Mouse (Mus musculus) heart, postnatal 0 days (tissue): ENCODE results near the gene Vtcn1. TPM values are rescaled to one million over a fixed set of nuclear protein-coding genes. Genes with fewer than 3 reads are reported as not detected.

ENCODE experiments used
- ATAC-seq: fragments of 200-750 bp; cut with Nextera tagmentation; 2 replicates; pipeline ENCODE4 v1.8.0; 2017; ENCODE audit warnings: low read depth, moderate number of reproducible peaks, moderate library complexity; ENCODE audit not compliant: insufficient read depth
- DNase-seq: peaks from one replicate; pipeline ENCODE4 v3.0.0-alpha.2; 2016; ENCODE audit warnings: low spot score
- H3K27ac ChIP-seq: fragments of 300-500 bp; sonication (generic); 2 replicates; pipeline ENCODE4 v1.5.1; 2014; ENCODE audit warnings: low read depth, mild to moderate bottlenecking
- H3K27me3 ChIP-seq: fragments of 300-500 bp; sonication (generic); 2 replicates; pipeline ENCODE4 v1.6.1; 2014; ENCODE audit warnings: low read length, mixed read lengths; ENCODE audit not compliant: control insufficient read depth, insufficient read depth
- H3K36me3 ChIP-seq: fragments of 300-500 bp; sonication (generic); replicated peaks from 2 replicates; pipeline ENCODE4 v1.6.1; 2014; ENCODE audit warnings: low read length, mixed read lengths; ENCODE audit not compliant: control insufficient read depth, insufficient read depth
- H3K4me1 ChIP-seq: fragments of 300-500 bp; sonication (generic); 2 replicates; pipeline ENCODE4 v1.6.1; 2014; ENCODE audit warnings: antibody characterized with exemption; ENCODE audit not compliant: control insufficient read depth, insufficient read depth
- H3K4me2 ChIP-seq: fragments of 300-500 bp; sonication (generic); 2 replicates; pipeline ENCODE4 v1.6.1; 2014; ENCODE audit warnings: low read depth, mild to moderate bottlenecking, low read length, moderate library complexity
- H3K4me3 ChIP-seq: fragments of 300-500 bp; sonication (generic); 2 replicates; pipeline ENCODE4 v1.5.1; 2014; ENCODE audit warnings: low read depth, low read length
- H3K9ac ChIP-seq: fragments of 300-500 bp; sonication (generic); replicated peaks from 2 replicates; pipeline ENCODE4 v1.6.1; 2014; ENCODE audit warnings: low read depth, low read length, mixed read lengths
- H3K9me3 ChIP-seq: fragments of 300-500 bp; sonication (generic); replicated peaks from 2 replicates; pipeline ENCODE4 v1.6.1; 2016; ENCODE audit warnings: low read length; ENCODE audit not compliant: control insufficient read depth
- CTCF ChIP-seq: IDR thresholded peaks from 2 replicates; pipeline ENCODE4 v1.5.1; 2016; ENCODE audit warnings: antibody characterized with exemption, control low read depth, low read depth
- EP300 ChIP-seq: IDR thresholded peaks from 2 replicates; pipeline ENCODE4 v1.6.1; 2016; ENCODE audit warnings: antibody characterized with exemption, low read depth
- WGBS: fragments of 180-500 bp; shearing (Covaris S2); extraction: QIAGEN DNeasy Blood & Tissue Kit; methylation state at CpG from one replicate; pipeline ENCODE4 v1.1.7; 2014; 5-methylcytosine and 5-hydroxymethylcytosine counted together
- polyA plus RNA-seq: library from polyadenylated mRNA; unstranded; fragments of >200 nt; fragmentation: Nextera tagmentation; extraction: Ambion mirVana; gene quantifications from 2 replicates; pipeline ENCODE4 v1.2.1, GENCODE M21; 2015
- total RNA-seq: library from RNA; depleted of rRNA; stranded (reverse); fragments of >200 nt; gene quantifications from 2 replicates; pipeline ENCODE4 v1.2.3, GENCODE M21; 2014; ENCODE audit warnings: low replicate concordance

Gene Vtcn1
- total and polyA plus RNA-seq, 2 experiments from 2014 or later: 0.27 to 0.36 TPM

DNA sequence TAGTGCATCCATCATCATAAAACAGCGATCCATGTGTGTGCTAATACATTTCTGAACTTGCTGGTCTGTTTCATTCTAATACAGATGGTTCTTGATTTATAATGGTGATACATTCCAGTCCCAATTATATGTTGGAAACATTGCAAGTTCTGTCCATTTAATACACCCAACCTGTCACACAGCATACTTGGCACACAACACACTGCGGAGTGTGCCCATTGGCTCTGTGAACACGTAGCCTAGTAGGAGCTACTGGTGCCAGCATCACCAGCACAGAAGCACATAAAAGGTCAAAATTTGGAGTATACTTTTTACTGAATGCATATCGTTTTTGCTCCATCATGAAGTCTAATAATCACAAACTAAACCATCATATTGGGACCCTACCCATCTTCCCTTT is 51.8 kb downstream of the Vtcn1 start:
- Histone ChIP-seq H3K4me2 (no peak overlapping the region), H3K27ac (no peak overlapping the region), H3K9me3 (no peaks in the 10 kb centered on the region), H3K36me3 (no peaks in the 10 kb centered on the region), H3K4me1 (no peaks in the 10 kb centered on the region), H3K4me3 (no peak overlapping the region), H3K9ac (no peak overlapping the region), H3K27me3 (no peaks in the 10 kb centered on the region)
- TF ChIP-seq EP300 (no peak), CTCF (no peak)
- DNase-seq: no peak
- no peak for ATAC-seq
- WGBS: 87% methylated on average over 4 of the region's 4 CpGs

DNA sequence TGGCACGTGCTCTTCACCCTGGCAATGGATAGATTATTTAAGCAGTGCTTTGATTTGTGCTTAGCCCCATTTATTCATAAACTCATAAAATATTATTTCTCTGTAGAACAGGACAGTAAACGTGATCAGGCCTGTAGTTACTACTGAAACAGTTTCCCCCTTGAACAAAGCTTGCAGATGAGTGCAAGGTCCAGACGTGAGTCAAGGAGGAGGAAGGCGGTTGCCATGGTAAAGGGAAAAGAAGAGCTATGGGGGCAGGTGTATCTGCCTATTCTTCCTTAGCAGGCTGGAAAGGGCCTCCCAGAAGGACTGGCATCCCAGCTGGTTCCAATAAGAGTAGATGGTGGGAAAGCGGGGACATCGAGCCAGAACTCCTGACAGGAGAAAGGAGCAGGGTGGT is 56.1 kb downstream of the Vtcn1 start:
- no peak overlapping the region for H3K27ac ChIP-seq
- no peak overlapping the region for H3K9ac ChIP-seq
- no peak overlapping the region for H3K4me3 ChIP-seq
- no peak overlapping the region for H3K4me2 ChIP-seq
- H3K9me3 ChIP-seq: no peaks in the 10 kb centered on the region
- TF ChIP-seq CTCF (no peak), EP300 (no peak)
- ATAC-seq: no peak
- no peaks in the 10 kb centered on the region for H3K4me1 ChIP-seq
- DNase-seq: no peak
- H3K36me3 ChIP-seq: no peaks in the 10 kb centered on the region
- WGBS: 84% methylated on average over 6 of the region's 6 CpGs
- H3K27me3 ChIP-seq: no peaks in the 10 kb centered on the region

DNA sequence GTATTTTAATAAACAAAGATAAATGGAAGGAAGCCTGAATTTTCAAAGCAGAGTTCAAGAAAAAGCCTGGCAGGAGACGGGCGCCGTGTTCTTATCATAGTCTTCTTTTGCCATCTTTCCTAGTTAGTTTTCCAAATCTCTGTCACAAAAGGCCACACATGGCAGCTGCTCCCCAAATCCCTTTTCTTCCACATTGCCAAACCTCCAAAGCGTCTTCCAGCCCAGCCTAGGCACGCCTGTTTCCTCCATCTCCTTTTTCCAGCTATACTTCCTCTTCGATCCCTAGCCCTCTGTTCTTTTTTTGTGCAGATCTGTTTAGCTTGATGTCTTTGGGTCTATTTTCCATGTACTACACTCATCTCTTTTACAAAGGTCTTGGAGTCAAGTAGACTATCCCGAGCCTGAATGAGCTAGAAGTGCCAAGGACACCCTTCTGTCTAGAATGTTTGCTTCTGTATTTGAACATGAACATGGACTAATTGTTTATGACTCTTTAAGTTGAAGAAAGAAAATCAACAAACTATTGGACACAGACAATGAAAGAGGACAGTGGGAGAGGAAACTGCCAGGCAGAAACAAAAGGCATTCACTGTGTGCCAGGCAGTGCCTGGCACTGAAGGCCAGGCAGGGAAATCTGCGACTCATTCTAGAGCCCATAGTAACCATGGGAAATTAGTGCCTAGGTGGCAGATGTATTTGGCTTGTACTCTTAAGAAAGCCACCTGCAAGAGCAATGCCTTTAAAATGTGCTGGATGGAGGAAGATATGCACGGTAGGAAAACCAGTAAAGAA is 56.8 kb downstream of the Vtcn1 start:
- Histone ChIP-seq H3K27me3 (no peaks in the 10 kb centered on the region), H3K9me3 (peaks cover 3% of the 10 kb centered on the region; the same call in 1 of the 2 replicates), H3K4me1 (no peaks in the 10 kb centered on the region), H3K9ac (no peak overlapping the region), H3K36me3 (no peaks in the 10 kb centered on the region), H3K4me2 (no peak overlapping the region), H3K27ac (no peak overlapping the region), H3K4me3 (no peak overlapping the region)
- TF ChIP-seq EP300: no peak
- no peak for TF ChIP-seq CTCF
- 80% methylated on average over 9 of the region's 9 CpGs for WGBS
- ATAC-seq (no peak), DNase-seq (no peak)

DNA sequence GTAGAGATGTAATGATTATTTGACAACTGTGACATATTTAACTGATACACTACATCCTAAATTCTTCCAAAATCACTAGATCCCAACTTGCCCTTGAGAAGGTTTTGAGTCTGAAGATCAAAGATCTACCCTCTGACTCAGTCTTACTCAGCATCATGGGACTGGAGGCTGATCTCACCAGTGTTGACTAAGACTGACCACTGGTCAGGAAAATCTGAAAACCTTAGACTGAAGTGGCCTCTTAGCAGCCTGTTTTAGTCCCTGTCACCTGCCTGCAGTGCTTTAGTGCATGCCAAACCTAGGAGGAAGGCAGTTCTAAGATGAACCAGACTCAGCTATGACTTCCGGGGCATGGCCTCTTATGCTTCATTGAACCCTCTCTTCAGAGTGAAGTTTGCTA is 64.0 kb downstream of the Vtcn1 start:
- ATAC-seq: no peak
- Histone ChIP-seq H3K4me1 (no peaks in the 10 kb centered on the region), H3K27me3 (no peaks in the 10 kb centered on the region), H3K9ac (no peak overlapping the region), H3K9me3 (peaks cover 4% of the 10 kb centered on the region; the same call in 1 of the 2 replicates), H3K4me2 (no peak overlapping the region), H3K27ac (no peak overlapping the region), H3K4me3 (no peak overlapping the region), H3K36me3 (no peaks in the 10 kb centered on the region)
- DNase-seq: no peak
- TF ChIP-seq CTCF (no peak), EP300 (no peak)
- 88% methylated on average over 1 of the region's 1 CpGs for WGBS

DNA sequence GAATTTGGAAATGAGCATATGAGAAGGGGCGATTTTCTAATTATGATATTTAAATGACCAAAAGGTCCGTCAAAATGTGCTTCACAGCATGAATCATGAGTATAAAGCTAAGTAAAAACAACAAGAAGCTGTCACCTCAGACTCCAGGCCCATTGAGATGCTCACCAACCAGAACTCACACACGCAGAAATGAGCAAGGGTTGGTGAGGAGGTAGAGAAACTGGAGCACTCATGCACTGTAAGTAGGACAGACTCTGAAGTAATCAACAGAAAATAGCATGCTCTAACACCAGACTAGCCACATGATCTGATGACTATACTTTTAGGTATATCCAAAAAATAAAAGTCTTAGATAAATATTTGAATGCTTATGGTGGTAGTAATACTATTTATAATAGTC is 65.1 kb downstream of the Vtcn1 start:
- Histone ChIP-seq H3K4me1 (no peaks in the 10 kb centered on the region), H3K36me3 (no peaks in the 10 kb centered on the region), H3K27ac (no peak overlapping the region), H3K4me2 (no peak overlapping the region), H3K27me3 (no peaks in the 10 kb centered on the region), H3K4me3 (no peak overlapping the region), H3K9me3 (peaks cover 4% of the 10 kb centered on the region; the same call in 1 of the 2 replicates), H3K9ac (no peak overlapping the region)
- TF ChIP-seq CTCF (no peak), EP300 (no peak)
- DNase-seq (no peak), ATAC-seq (no peak)
- WGBS: 86% methylated on average over 3 of the region's 3 CpGs
